Mouse (Mus musculus): Measurements from ENCODE around the gene Slc9a4. TPM values are rescaled to one million over a fixed set of nuclear protein-coding genes. Genes with fewer than 3 reads are reported as not detected.
A peak's percentile ranks its signal among the peaks of the same experiment; 100 is the strongest.
"Not testable (repeated sequence)": the region's sequence is repeated elsewhere in the genome, so short reads cannot be mapped to it uniquely, and the experiment has no call there.

Slc9a4 gene
- polyA plus RNA-seq, 1 experiment from 2014 or later, result not detected

- H3K27me3 ChIP-seq (replicated peaks), result no peaks in the 10 kb centered on the region
- no peak overlapping the region for H3K9ac ChIP-seq
- H3K4me1 ChIP-seq, result no peaks in the 10 kb centered on the region
- WGBS, result 43% methylated on average over 6 of the region's 6 CpGs
- no peaks in the 10 kb centered on the region for H3K36me3 ChIP-seq
- no peak overlapping the region for H3K4me3 ChIP-seq
- 0 out of 2 replicates have a peak, but pooled peaks cover 2% of the 10 kb centered on the region for H3K9me3 ChIP-seq
- no peak for ATAC-seq (ENCODE audit: extremely low read depth, insufficient number of reproducible peaks, low FRiP score, low TSS enrichment)
- no peak overlapping the region for H3K4me2 ChIP-seq
- H3K27ac ChIP-seq (replicated peaks), result no peak overlapping the region
These were observed 71.1 kb downstream of the Slc9a4 start for GRCm38 (mm10) chr1:40650803-40651497.

- H3K4me1 ChIP-seq, result peaks cover 18% of the 10 kb centered on the region
- no peak overlapping the region for H3K4me3 ChIP-seq
- H3K9ac ChIP-seq, result no peak overlapping the region
- ATAC-seq (ENCODE audit: extremely low read depth, insufficient number of reproducible peaks, low FRiP score, low TSS enrichment), result no peak
- WGBS, result 53% methylated on average over 4 of the region's 4 CpGs
- H3K36me3 ChIP-seq, result no peaks in the 10 kb centered on the region
- no peak overlapping the region for H3K4me2 ChIP-seq
- H3K9me3 ChIP-seq, result 0 out of 2 replicates have a peak, but pooled peaks cover 2% of the 10 kb centered on the region
- no peaks in the 10 kb centered on the region for H3K27me3 ChIP-seq (replicated peaks)
- H3K27ac ChIP-seq (replicated peaks), result no peak overlapping the region
These were observed 77.2 kb downstream of the Slc9a4 start for GRCm38 (mm10) chr1:40657035-40657434.

- peaks cover 18% of the 10 kb centered on the region for H3K4me1 ChIP-seq
- H3K36me3 ChIP-seq, result no peaks in the 10 kb centered on the region
- no peak overlapping the region for H3K9ac ChIP-seq
- WGBS, result 46% methylated on average over 8 of the region's 8 CpGs
- H3K27ac ChIP-seq (replicated peaks), result no peak overlapping the region
- H3K4me2 ChIP-seq, result no peak overlapping the region
- no peak for ATAC-seq (ENCODE audit: extremely low read depth, insufficient number of reproducible peaks, low FRiP score, low TSS enrichment)
- H3K9me3 ChIP-seq, result 0 out of 2 replicates have a peak, but pooled peaks cover 2% of the 10 kb centered on the region
- 0 out of 2 replicates have a peak, but pooled peaks cover 4% of the 10 kb centered on the region for H3K27me3 ChIP-seq (replicated peaks)
- H3K4me3 ChIP-seq, result no peak overlapping the region
These were observed 78.2 kb downstream of the Slc9a4 start for GRCm38 (mm10) chr1:40657978-40658496.

GRCm38 (mm10) chr1:40659017-40659416 lies 79.1 kb downstream of the Slc9a4 start:
- Histone ChIP-seq H3K9me3 (0 out of 2 replicates have a peak, but pooled peaks cover 2% of the 10 kb centered on the region), H3K27me3 (replicated peaks) (0 out of 2 replicates have a peak, but pooled peaks cover 4% of the 10 kb centered on the region), H3K36me3 (no peaks in the 10 kb centered on the region), H3K4me3 (no peak overlapping the region), H3K4me1 (peaks cover 18% of the 10 kb centered on the region), H3K9ac (no peak overlapping the region), H3K4me2 (peak overlapping the region; percentile 37), H3K27ac (replicated peaks) (no peak overlapping the region)
- no peak for ATAC-seq (ENCODE audit: extremely low read depth, insufficient number of reproducible peaks, low FRiP score, low TSS enrichment)
- WGBS, result 60% methylated on average over 12 of the region's 12 CpGs

- peaks cover 18% of the 10 kb centered on the region for H3K4me1 ChIP-seq
- peak overlapping the region; percentile 5; the same call in 1 of the 2 replicates for H3K27ac ChIP-seq (replicated peaks)
- ATAC-seq (ENCODE audit: extremely low read depth, insufficient number of reproducible peaks, low FRiP score, low TSS enrichment), result no peak
- H3K9ac ChIP-seq, result no peak overlapping the region
- peak overlapping the region; percentile 37 for H3K4me2 ChIP-seq
- 0 out of 2 replicates have a peak, but pooled peaks cover 4% of the 10 kb centered on the region for H3K27me3 ChIP-seq (replicated peaks)
- no peaks in the 10 kb centered on the region for H3K36me3 ChIP-seq
- WGBS, result 23% methylated on average over 9 of the region's 9 CpGs
- H3K9me3 ChIP-seq, result 0 out of 2 replicates have a peak, but pooled peaks cover 2% of the 10 kb centered on the region
- H3K4me3 ChIP-seq, result no peak overlapping the region
These were observed 79.6 kb downstream of the Slc9a4 start for GRCm38 (mm10) chr1:40659496-40659895.

GRCm38 (mm10) chr1:40660838-40661237 lies 81.0 kb downstream of the Slc9a4 start:
- Histone ChIP-seq H3K27ac (replicated peaks) (no peak overlapping the region), H3K4me1 (peaks cover 18% of the 10 kb centered on the region), H3K4me2 (no peak overlapping the region), H3K9me3 (no peaks in the 10 kb centered on the region), H3K4me3 (no peak overlapping the region), H3K9ac (no peak overlapping the region), H3K36me3 (no peaks in the 10 kb centered on the region), H3K27me3 (replicated peaks) (peaks cover 8% of the 10 kb centered on the region)
- ATAC-seq (ENCODE audit: extremely low read depth, insufficient number of reproducible peaks, low FRiP score, low TSS enrichment), result no peak
- WGBS, result 48% methylated on average over 6 of the region's 6 CpGs

GRCm38 (mm10) chr1:40665401-40666370 lies 85.8 kb downstream of the Slc9a4 start:
- 21% methylated on average over 12 of the region's 12 CpGs for WGBS
- ATAC-seq (ENCODE audit: extremely low read depth, insufficient number of reproducible peaks, low FRiP score, low TSS enrichment), result no peak
- no peaks in the 10 kb centered on the region for H3K9me3 ChIP-seq
- H3K9ac ChIP-seq, result no peak overlapping the region
- H3K4me3 ChIP-seq, result no peak overlapping the region
- H3K4me1 ChIP-seq, result peaks cover 4% of the 10 kb centered on the region; the same call in 1 of the 2 replicates
- H3K27me3 ChIP-seq (replicated peaks), result peaks cover 10% of the 10 kb centered on the region
- H3K36me3 ChIP-seq, result no peaks in the 10 kb centered on the region
- H3K4me2 ChIP-seq, result no peak overlapping the region
- no peak overlapping the region for H3K27ac ChIP-seq (replicated peaks)

GRCm38 (mm10) chr1:40667442-40667841 lies 87.6 kb downstream of the Slc9a4 start:
- 4% methylated on average over 3 of the region's 3 CpGs for WGBS
- H3K4me3 ChIP-seq; H3K9me3 ChIP-seq; ATAC-seq (ENCODE audit: extremely low read depth, insufficient number of reproducible peaks, low FRiP score, low TSS enrichment); H3K27ac ChIP-seq (replicated peaks); H3K27me3 ChIP-seq (replicated peaks); H3K4me1 ChIP-seq; H3K36me3 ChIP-seq; H3K9ac ChIP-seq; H3K4me2 ChIP-seq: not testable (repeated sequence)

- Histone ChIP-seq H3K4me1 (peaks cover 4% of the 10 kb centered on the region; the same call in 1 of the 2 replicates), H3K4me3 (no peak overlapping the region), H3K9ac (no peak overlapping the region), H3K9me3 (no peaks in the 10 kb centered on the region; the same call in 1 of the 2 replicates), H3K27me3 (replicated peaks) (peaks cover 12% of the 10 kb centered on the region), H3K36me3 (no peaks in the 10 kb centered on the region), H3K4me2 (no peak overlapping the region), H3K27ac (replicated peaks) (no peak overlapping the region)
- ATAC-seq (ENCODE audit: extremely low read depth, insufficient number of reproducible peaks, low FRiP score, low TSS enrichment), result no peak; the same call in 1 of the 2 replicates
- 37% methylated on average over 3 of the region's 3 CpGs for WGBS
These were observed 90.1 kb downstream of the Slc9a4 start for GRCm38 (mm10) chr1:40670025-40670424.

- WGBS, result 88% methylated on average over 4 of the region's 4 CpGs
- no peak overlapping the region for H3K4me2 ChIP-seq
- H3K4me1 ChIP-seq, result peaks cover 4% of the 10 kb centered on the region; the same call in 1 of the 2 replicates
- H3K27me3 ChIP-seq (replicated peaks), result peaks cover 14% of the 10 kb centered on the region; the same call in 1 of the 2 replicates
- H3K27ac ChIP-seq (replicated peaks), result no peak overlapping the region
- no peaks in the 10 kb centered on the region; the same call in 1 of the 2 replicates for H3K9me3 ChIP-seq
- no peaks in the 10 kb centered on the region for H3K36me3 ChIP-seq
- no peak overlapping the region for H3K4me3 ChIP-seq
- no peak for ATAC-seq (ENCODE audit: extremely low read depth, insufficient number of reproducible peaks, low FRiP score, low TSS enrichment)
- H3K9ac ChIP-seq, result no peak overlapping the region
These were observed 91.6 kb downstream of the Slc9a4 start for GRCm38 (mm10) chr1:40671490-40671889.

- Histone ChIP-seq H3K9ac (no peak overlapping the region), H3K4me2 (no peak overlapping the region), H3K9me3 (no peaks in the 10 kb centered on the region), H3K27me3 (replicated peaks) (peaks cover 68% of the 10 kb centered on the region), H3K36me3 (no peaks in the 10 kb centered on the region), H3K4me3 (no peak overlapping the region), H3K27ac (replicated peaks) (no peak overlapping the region), H3K4me1 (peaks cover 8% of the 10 kb centered on the region)
- WGBS, result 33% methylated on average over 5 of the region's 5 CpGs
- ATAC-seq (ENCODE audit: extremely low read depth, insufficient number of reproducible peaks, low FRiP score, low TSS enrichment), result no peak
These were observed 97.4 kb downstream of the Slc9a4 start for GRCm38 (mm10) chr1:40677306-40677705.

Measured in heart, embryonic 13.5 days (tissue).